Mouse (Mus musculus) ovary, postnatal 14 days (tissue): ENCODE data around the gene Gm11639.

Source experiments
- DNase-seq: peaks from one replicate; pipeline ENCODE4 v3.0.0; 2022; ENCODE audit warnings: low spot score

Gm11639 gene

DNA sequence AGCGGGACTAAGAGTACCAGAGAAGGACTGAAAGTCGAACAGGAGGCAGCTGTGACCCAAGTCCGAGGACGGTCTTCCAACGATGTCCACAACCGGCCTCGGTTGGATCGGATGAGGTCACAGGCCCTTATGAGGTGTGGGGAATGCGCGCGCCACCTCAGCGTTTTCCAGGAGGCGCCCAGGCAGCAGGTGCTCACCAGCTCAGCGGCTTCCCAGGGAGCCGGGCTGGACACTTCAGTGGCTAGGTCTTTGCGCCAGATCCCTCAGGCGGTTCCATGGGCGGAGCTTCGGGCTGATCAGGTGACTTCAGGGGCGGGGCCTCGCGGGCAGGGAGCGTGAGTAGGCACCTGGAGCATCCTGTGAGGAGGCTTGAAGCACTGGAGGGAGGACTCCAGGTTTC is at the start of gene Gm11639:
TSS of gene Gm11639 (plus strand) at position 160 of the 400 bp plus-strand sequence.
- no peak for DNase-seq

DNA sequence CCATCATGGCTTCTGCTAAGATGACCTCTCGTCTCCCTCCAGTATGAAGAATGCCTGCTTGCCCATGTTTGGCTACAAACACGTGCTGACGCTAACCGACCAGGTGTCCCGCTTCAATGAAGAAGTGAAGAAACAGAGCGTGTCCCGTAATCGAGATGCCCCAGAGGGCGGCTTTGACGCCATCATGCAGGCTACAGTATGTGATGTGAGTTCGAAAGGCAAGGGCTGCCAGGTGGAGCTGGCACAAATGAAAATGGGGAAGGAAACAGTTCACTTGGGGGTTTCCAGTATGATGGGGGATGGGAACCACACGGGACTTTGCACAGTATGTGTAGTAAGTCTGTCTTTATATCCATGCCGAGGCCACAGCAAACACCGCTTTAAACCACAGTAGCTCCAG is 48.5 kb upstream of the Gm11639 start:
- no peak for DNase-seq

DNA sequence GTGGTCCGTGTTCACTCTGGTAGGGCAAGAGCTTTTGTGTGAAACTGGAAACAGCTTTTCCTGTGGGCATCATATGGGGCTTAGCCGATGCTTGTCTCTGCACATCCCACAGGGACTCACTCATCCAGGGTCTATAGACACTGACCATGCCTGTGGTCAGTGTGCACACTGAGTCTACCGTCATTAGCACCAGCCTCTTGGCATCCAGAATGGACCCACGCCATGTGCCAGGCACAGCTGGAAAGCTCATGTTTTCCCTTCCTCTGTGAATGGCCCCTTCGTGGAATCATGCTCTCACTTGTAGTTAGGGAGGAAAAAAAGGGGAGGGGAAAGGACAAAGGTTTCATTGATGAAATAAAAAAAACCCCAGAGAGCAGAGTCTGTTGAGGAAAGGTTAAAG is 47.5 kb upstream of the Gm11639 start:
- DNase-seq = no peak

- no peak for DNase-seq
These were observed 46.6 kb upstream of the Gm11639 start for GRCm38 (mm10) chr11:104638906-104639305.

DNA sequence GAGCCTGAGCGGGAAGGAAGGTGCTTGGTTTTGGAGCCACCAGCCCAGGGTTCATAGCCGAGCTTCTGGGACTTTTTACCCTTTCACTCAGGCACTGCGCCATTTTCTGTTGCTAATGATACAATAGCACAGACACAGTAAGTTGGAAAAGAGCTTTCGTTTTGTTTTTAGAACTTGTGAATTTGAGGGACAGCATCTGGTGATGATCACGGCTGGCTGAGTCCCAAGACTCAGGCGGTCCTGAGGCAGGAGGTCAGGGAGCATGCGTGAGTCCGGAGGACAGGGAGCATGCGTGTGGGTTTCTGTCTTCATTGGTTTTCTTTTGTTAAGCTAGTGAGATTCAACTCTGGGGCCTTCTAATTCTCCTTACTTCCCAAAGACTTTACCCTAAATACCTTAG is 45.9 kb upstream of the Gm11639 start:
- no peak for DNase-seq

- no peak for DNase-seq
These were observed 44.6 kb upstream of the Gm11639 start for GRCm38 (mm10) chr11:104640894-104641293.

DNA sequence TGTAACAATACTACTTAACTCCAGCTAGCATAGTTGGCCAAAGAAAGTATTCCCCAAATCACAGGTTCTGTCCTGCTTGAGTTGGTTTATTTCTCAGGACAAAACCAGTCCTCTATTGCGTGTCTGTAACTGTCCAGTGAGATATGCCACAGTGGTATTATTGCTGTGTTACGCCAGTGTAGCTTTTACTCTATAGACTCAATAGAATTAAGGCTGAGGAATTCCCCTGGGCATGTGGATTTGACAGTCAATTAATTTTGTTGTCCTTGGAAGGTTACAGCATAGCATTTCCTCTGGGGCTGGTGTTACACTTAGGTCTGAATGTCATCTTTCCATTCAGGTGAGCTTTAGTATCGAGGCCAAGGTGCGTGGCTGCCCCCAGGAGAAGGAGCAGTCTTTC is 42.3 kb upstream of the Gm11639 start:
- no peak for DNase-seq

- DNase-seq = no peak
These were observed 40.1 kb upstream of the Gm11639 start for GRCm38 (mm10) chr11:104645402-104645801.

DNA sequence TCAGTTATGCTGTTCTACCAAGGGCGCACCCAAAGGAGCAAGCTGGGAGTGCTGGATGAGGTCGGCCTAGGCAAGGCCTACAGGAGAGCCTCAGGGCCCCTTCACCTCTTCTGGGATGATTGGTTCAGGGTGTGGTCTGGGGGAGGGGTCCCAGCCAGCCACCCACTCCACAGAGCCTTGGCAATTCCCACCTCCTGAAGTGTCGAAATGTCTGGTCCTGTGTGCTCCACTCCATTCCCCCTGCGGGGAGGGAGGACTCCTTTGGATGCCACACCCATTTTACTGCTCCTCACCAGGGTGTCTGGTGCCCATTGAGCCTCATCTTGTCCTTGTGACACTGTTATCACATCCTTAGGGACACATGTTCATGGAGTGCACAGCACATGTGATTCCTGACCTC is 39.3 kb upstream of the Gm11639 start:
- no peak for DNase-seq

DNA sequence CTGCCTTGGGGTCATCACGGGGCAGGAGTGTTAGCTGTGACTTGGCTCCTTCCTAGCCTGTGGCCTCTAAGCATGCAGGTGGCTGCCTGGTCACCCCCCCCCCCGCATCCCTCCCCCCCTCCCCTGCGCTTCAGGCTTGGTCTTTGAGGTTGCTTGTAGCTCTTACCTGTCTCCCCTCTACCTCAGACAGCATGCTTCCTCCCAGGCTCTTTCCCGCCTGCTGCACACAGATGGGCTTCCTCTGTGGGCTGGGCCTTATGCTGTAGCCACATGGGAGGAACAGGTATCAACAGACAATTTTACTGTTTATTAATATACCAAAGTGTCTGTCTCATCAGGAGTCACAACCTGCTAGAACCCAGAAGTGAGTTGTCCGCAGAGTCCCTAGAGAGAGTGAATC is 38.9 kb upstream of the Gm11639 start:
- DNase-seq = no peak

GRCm38 (mm10) chr11:104647188-104647867 is 38.2 kb upstream of the Gm11639 start:
- no peak for DNase-seq

GRCm38 (mm10) chr11:104648571-104648970 is 36.9 kb upstream of the Gm11639 start:
- DNase-seq = no peak

- DNase-seq = no peak
These were observed 24.9 kb upstream of the Gm11639 start for GRCm38 (mm10) chr11:104660599-104660998.

GRCm38 (mm10) chr11:104661106-104661505 is 24.4 kb upstream of the Gm11639 start:
- DNase-seq = no peak

- no peak for DNase-seq
These were observed 23.8 kb upstream of the Gm11639 start for GRCm38 (mm10) chr11:104661531-104662205.

DNA sequence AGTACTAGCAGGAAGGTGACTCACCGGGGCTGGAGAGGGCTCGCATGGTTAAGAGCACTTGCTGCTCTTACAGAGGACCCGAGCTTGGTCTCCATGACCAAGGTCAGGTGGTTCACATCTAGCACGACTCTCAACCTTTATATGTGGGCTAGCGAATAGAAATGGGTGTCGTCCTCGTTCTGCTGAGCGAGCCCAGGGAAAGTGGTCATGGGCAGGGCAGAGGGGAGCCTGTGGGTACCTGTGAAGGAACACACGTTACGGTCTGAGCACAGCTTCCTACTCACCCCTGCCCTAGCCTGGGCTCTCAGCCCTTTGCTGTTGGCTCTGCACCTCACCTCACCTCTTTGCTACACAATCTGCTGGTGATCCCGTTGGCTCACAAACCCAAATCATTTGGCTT is 22.9 kb upstream of the Gm11639 start:
- DNase-seq = no peak

DNA sequence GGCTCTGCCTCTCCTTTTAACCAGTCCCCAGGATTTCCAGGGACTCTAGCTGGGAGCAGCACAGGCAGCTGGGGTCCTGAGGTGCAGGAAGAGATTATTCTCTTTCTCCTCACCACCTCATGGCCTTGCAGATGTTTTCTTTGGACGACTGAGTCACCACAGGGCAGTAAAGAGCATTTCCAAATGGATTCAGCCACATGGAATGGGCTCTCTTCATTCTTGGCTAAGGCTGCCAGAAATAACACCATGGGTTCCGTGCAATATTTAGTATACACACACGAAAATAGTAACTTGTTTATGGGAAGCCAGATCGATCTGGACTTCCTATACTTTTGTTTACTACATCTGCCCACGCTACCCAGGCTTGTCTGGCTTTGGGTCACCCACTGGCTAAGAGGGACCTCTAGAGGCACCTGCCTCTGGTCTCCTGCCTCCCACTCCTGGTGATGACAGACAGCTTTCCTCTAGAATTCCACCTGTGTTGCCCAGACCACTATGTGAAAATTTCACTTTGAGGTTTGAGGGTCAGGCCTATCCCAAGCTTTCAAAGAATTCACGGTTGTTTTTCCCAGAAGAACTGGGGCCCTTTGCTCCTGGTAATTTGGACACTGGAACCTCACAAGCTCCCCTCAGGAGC is 22.1 kb upstream of the Gm11639 start:
- no peak for DNase-seq

DNA sequence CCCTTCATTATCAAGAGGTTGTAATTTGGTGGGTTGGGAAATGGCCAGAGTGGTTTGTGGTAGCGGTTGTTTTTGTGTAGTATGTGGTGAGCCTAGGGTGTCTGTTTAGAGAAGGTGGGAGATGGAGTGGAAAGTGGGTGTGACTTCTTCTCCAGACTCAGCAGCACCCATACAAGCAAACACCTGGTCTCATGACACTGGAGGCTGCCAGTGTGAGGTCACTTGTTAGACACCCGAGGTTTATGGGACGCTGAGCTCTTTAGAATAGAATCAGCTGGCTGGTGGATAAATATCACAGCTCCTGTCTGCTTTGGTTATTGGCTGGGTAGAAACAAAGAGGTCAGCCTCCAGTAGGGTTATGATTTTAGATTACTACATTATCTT is 21.6 kb upstream of the Gm11639 start:
- no peak for DNase-seq

- no peak for DNase-seq
These were observed 21.1 kb upstream of the Gm11639 start for GRCm38 (mm10) chr11:104664441-104664840.

GRCm38 (mm10) chr11:104667399-104667798 is 18.1 kb upstream of the Gm11639 start:
- no peak for DNase-seq

GRCm38 (mm10) chr11:104673412-104673811 is 12.1 kb upstream of the Gm11639 start:
- DNase-seq = no peak

DNA sequence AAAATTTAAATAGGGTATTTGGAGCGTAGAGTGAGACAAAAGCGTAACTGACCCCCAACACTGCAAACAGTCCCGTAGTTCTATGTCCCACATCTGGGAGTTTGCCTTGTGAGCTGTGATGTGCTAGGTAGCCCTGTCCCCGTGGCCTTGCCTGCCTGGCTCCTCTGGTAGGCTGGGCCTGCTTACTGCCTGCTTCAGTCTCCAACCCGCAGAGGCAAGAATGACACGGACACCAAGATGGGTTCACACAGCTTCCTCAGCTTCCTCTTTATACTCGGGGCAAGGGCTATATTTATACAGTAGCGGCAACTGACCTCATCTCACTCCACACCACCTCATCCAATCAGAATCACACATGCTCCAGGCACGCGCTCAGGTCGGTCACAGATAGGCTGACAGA is 10.7 kb upstream of the Gm11639 start:
- no peak for DNase-seq

GRCm38 (mm10) chr11:104693235-104693634 is 7.7 kb downstream of the Gm11639 start:
- DNase-seq = no peak
